Mouse (Mus musculus) liver, embryonic 16.5 days (tissue): ENCODE data around the gene Kctd10. TPM values are rescaled to one million over a fixed set of nuclear protein-coding genes. Genes with fewer than 3 reads are reported as not detected.
A peak's percentile ranks its signal among the peaks of the same experiment; 100 is the strongest.

Experiments used
- ATAC-seq: fragments of 200-750 bp; cut with Nextera tagmentation; 2 replicates; pipeline ENCODE4 v1.8.0; 2017; ENCODE audit warnings: low read depth, mild to moderate bottlenecking, moderate number of reproducible peaks, moderate library complexity
- H3K27ac ChIP-seq: fragments of 300-500 bp; sonication (generic); 2 replicates; pipeline ENCODE4 v1.5.1; 2014; ENCODE audit warnings: mild to moderate bottlenecking, low read length
- H3K27me3 ChIP-seq: fragments of 300-500 bp; sonication (generic); 2 replicates; pipeline ENCODE4 v1.6.1; 2014; ENCODE audit warnings: low read depth, low read length, mixed read lengths; ENCODE audit not compliant: control insufficient read depth, insufficient read depth
- H3K36me3 ChIP-seq: fragments of 300-500 bp; sonication (generic); 2 replicates; pipeline ENCODE4 v1.6.1; 2014; ENCODE audit warnings: mild to moderate bottlenecking; ENCODE audit not compliant: control insufficient read depth, insufficient read depth
- H3K4me1 ChIP-seq: fragments of 300-500 bp; sonication (generic); 2 replicates; pipeline ENCODE4 v1.6.1; 2014; ENCODE audit warnings: low read depth, low read length, mixed read lengths; ENCODE audit not compliant: control insufficient read depth
- H3K4me2 ChIP-seq: fragments of 300-500 bp; sonication (generic); 2 replicates; pipeline ENCODE4 v1.6.1; 2014; ENCODE audit warnings: low read depth, low read length, mixed read lengths
- H3K4me3 ChIP-seq: fragments of 300-500 bp; sonication (generic); 2 replicates; pipeline ENCODE4 v1.5.1; 2014; ENCODE audit warnings: low read depth, mild to moderate bottlenecking, low read length
- H3K9ac ChIP-seq: fragments of 300-500 bp; sonication (generic); 2 replicates; pipeline ENCODE4 v1.6.1; 2014; ENCODE audit warnings: low read depth, low read length
- H3K9me3 ChIP-seq: fragments of 300-500 bp; sonication (generic); replicated peaks from 2 replicates; pipeline ENCODE4 v1.6.1; 2016; ENCODE audit warnings: low read length; ENCODE audit not compliant: control insufficient read depth
- WGBS: fragments of 180-500 bp; shearing (Covaris S2); extraction: QIAGEN DNeasy Blood & Tissue Kit; methylation state at CpG from one replicate; pipeline ENCODE4 v1.1.7; 2014; ENCODE audit not compliant: insufficient replicate concordance; 5-methylcytosine and 5-hydroxymethylcytosine counted together
- microRNA-seq: library from miRNA; unstranded; fragments of <30 nt; microRNA quantifications from one replicate; pipeline ENCODE4, GENCODE M21; 2016
- polyA plus RNA-seq: library from polyadenylated mRNA; unstranded; fragments of >200 nt; fragmentation: Nextera tagmentation; extraction: Ambion mirVana; gene quantifications from 2 replicates; pipeline ENCODE4 v1.2.1, GENCODE M21; 2015

Gene Kctd10
- polyA plus RNA-seq, 1 experiment from 2014 or later: 22.8 TPM

- Histone ChIP-seq H3K4me2 (no peak overlapping the region), H3K27ac (no peak overlapping the region), H3K4me1 (no peaks in the 10 kb centered on the region), H3K9ac (no peak overlapping the region), H3K9me3 (no peaks in the 10 kb centered on the region), H3K4me3 (no peak overlapping the region), H3K36me3 (no peaks in the 10 kb centered on the region), H3K27me3 (no peaks in the 10 kb centered on the region)
- WGBS: 39% methylated on average over 3 of the region's 3 CpGs
- peak; percentile 51; the same call in 1 of the 2 replicates for ATAC-seq
These were observed 34.8 kb downstream of the Kctd10 start for GRCm38 (mm10) chr5:114345538-114345937.

DNA sequence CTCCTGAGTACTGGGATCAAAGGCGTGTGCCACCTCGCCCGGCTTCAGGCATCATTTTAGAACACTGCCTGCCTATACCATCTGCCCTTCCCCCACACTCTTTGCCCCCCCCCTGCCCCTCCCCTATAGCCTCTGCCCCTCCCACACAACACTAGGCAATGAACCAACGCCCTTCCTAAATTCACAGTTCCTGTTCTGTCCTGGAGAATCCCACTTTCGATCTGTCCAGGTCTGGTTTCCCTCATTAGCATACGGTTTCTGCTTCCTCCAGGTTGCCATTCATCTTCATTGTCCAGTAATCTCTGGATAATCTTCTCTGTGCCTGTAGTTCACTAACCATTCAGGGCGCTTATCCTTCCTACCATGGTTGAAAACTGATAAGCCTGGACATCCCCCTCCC is 36.7 kb downstream of the Kctd10 start:
- Histone ChIP-seq H3K4me1 (no peaks in the 10 kb centered on the region), H3K4me2 (no peak overlapping the region), H3K4me3 (no peak overlapping the region), H3K9ac (no peak overlapping the region), H3K36me3 (no peaks in the 10 kb centered on the region), H3K27ac (no peak overlapping the region), H3K9me3 (no peaks in the 10 kb centered on the region), H3K27me3 (no peaks in the 10 kb centered on the region)
- ATAC-seq: no peak
- WGBS: 55% methylated on average over 7 of the region's 7 CpGs

DNA sequence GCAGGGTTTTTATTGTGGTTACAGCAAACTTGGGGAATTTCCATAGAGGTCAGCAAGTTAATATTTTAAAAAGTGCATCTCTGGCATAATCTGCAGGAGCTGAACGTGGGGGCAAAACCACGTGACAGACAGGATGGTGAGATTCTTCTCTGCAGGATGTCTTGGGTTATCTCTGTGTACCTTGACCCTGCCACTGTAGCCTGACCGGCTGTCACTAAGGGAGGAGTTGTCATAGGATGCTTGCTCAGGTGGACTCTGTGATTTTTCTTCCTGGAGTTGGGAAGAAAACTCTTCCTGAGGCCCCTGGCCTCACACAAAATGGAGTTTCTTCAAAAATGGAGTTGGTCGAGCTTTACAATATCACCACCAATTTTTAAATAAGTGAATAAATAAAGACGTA is 37.3 kb downstream of the Kctd10 start:
- Histone ChIP-seq H3K36me3 (no peaks in the 10 kb centered on the region), H3K27me3 (no peaks in the 10 kb centered on the region), H3K9me3 (no peaks in the 10 kb centered on the region), H3K4me2 (no peak overlapping the region), H3K27ac (no peak overlapping the region), H3K4me3 (no peak overlapping the region), H3K4me1 (no peaks in the 10 kb centered on the region), H3K9ac (no peak overlapping the region)
- ATAC-seq: no peak
- WGBS: 38% methylated on average over 5 of the region's 5 CpGs

DNA sequence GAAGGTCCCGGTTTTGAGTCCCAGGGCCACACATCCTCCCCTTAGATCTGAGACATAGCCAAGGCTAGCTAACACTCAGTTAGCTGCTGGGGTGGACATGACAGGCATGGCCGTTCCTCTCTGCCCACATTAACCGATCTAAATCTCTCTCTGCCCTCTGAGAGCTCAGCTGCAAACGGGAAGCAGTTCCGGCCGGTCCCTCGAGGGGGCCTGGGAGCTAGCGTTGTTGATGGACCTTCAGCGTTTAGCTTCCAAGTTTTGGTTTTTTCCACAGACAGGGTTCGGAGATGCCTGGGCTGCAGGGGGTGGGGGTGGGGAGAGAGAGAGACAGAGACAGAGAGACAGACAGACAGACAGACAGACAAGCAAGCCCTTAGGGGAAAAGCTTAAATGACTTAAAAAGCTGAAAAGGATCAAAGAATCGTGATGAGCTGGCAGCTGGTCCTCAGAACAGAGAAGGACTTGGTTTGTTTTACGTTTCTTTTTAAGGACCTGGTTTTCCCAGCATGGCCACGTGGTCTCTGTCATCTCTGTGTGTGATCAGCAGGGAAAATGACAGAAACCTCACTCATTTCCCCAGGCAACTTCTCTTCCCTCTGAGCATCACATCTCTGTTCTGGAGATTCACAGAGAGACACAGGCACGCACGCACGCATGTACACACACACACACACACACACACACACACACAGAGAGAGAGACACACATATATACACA is 56.4 kb downstream of the Kctd10 start:
- H3K4me1 ChIP-seq: no peaks in the 10 kb centered on the region
- H3K4me2 ChIP-seq: no peak overlapping the region
- H3K27ac ChIP-seq: no peak overlapping the region
- no peak overlapping the region for H3K9ac ChIP-seq
- 15% methylated on average over 16 of the region's 16 CpGs for WGBS
- no peaks in the 10 kb centered on the region for H3K36me3 ChIP-seq
- H3K4me3 ChIP-seq: no peak overlapping the region
- H3K9me3 ChIP-seq: no peaks in the 10 kb centered on the region
- ATAC-seq: no peak
- 0 out of 2 replicates have a peak, but pooled peaks cover 3% of the 10 kb centered on the region for H3K27me3 ChIP-seq

- Histone ChIP-seq H3K4me3 (no peak overlapping the region), H3K9me3 (no peaks in the 10 kb centered on the region), H3K9ac (no peak overlapping the region), H3K36me3 (no peaks in the 10 kb centered on the region), H3K27me3 (0 out of 2 replicates have a peak, but pooled peaks cover 3% of the 10 kb centered on the region), H3K4me2 (no peak overlapping the region), H3K4me1 (no peaks in the 10 kb centered on the region), H3K27ac (no peak overlapping the region)
- no peak for ATAC-seq
- WGBS: 39% methylated on average over 25 of the region's 25 CpGs
These were observed 57.1 kb downstream of the Kctd10 start for GRCm38 (mm10) chr5:114323105-114323790.

Small RNAs within 50 kb of the gene (microRNA-seq; reads per million reads assigned to microRNA genes)
- not detected for gene Mir7027

Other genes with a start within 250 kb of the Kctd10 start
- gene Acacb, start 234.0 kb downstream of the Kctd10 start, polyA plus RNA-seq: 0.35 and 0.65 TPM in 2 replicates
- not detected in 2 replicates for gene Foxn4, start 106.7 kb downstream of the Kctd10 start, polyA plus RNA-seq
- 0.56 and 0.98 TPM in 2 replicates for gene Myo1h, start 91.3 kb downstream of the Kctd10 start, polyA plus RNA-seq
- 16.9 and 21.2 TPM in 2 replicates for gene Ube3b, start 99 bp upstream of the Kctd10 start, polyA plus RNA-seq
- 9.7 and 10.8 TPM in 2 replicates for gene Mmab, start 63.6 kb upstream of the Kctd10 start, polyA plus RNA-seq
- gene Mvk, start 63.8 kb upstream of the Kctd10 start, polyA plus RNA-seq: 26.1 and 27.0 TPM in 2 replicates
- gene Fam222a, start 187.5 kb upstream of the Kctd10 start, polyA plus RNA-seq: 0.46 and 0.67 TPM in 2 replicates